Mouse (Mus musculus) limb, embryonic 12.5 days (tissue): ENCODE measurements around the gene Apol8. TPM values are rescaled to one million over a fixed set of nuclear protein-coding genes. Genes with fewer than 3 reads are reported as not detected.

Experiments used
- ATAC-seq: fragments of 200-750 bp; cut with Nextera tagmentation; 2 replicates; pipeline ENCODE4 v1.8.0; 2017; ENCODE audit warnings: low read depth, moderate TSS enrichment; ENCODE audit not compliant: insufficient number of reproducible peaks, insufficient read depth, low FRiP score, low TSS enrichment
- H3K27ac ChIP-seq: fragments of 300-500 bp; sonication (generic); 2 replicates; pipeline ENCODE4 v1.5.1; 2016; ENCODE audit warnings: mild to moderate bottlenecking, moderate library complexity
- H3K27me3 ChIP-seq: fragments of 300-500 bp; sonication (generic); 2 replicates; pipeline ENCODE4 v1.6.1; 2016; ENCODE audit warnings: mild to moderate bottlenecking, moderate library complexity
- H3K36me3 ChIP-seq: fragments of 300-500 bp; sonication (generic); 2 replicates; pipeline ENCODE4 v1.6.1; 2016; ENCODE audit warnings: mild to moderate bottlenecking, moderate library complexity
- H3K4me1 ChIP-seq: fragments of 300-500 bp; sonication (generic); replicated peaks from 2 replicates; pipeline ENCODE4 v1.6.1; 2016
- H3K4me2 ChIP-seq: fragments of 300-500 bp; sonication (generic); 2 replicates; pipeline ENCODE4 v1.6.1; 2016; ENCODE audit warnings: mild to moderate bottlenecking, moderate library complexity
- H3K4me3 ChIP-seq: fragments of 300-500 bp; sonication (generic); replicated peaks from 2 replicates; pipeline ENCODE4 v1.5.1; 2016; ENCODE audit warnings: mild to moderate bottlenecking
- H3K9ac ChIP-seq: fragments of 300-500 bp; sonication (generic); replicated peaks from 2 replicates; pipeline ENCODE4 v1.6.1; 2016; ENCODE audit warnings: mild to moderate bottlenecking, moderate library complexity
- H3K9me3 ChIP-seq: fragments of 300-500 bp; sonication (generic); 2 replicates; pipeline ENCODE4 v1.6.1; 2016; ENCODE audit warnings: mild to moderate bottlenecking, moderate library complexity
- WGBS: fragments of 180-500 bp; shearing (Covaris S2); methylation state at CpG from one replicate; pipeline ENCODE4 v1.1.7; 2016; 5-methylcytosine and 5-hydroxymethylcytosine counted together
- polyA plus RNA-seq: library from polyadenylated mRNA; unstranded; fragments of >200 nt; fragmentation: Nextera tagmentation; extraction: Ambion mirVana; gene quantifications from 2 replicates; pipeline ENCODE4 v1.2.1, GENCODE M21; 2016

Gene Apol8
- polyA plus RNA-seq, 1 experiment from 2014 or later, result 0.23 TPM

GRCm38 (mm10) chr15:77797609-77798411 lies 41.0 kb upstream of the Apol8 start:
- ATAC-seq, result no peak

GRCm38 (mm10) chr15:77796409-77797035 lies 39.7 kb upstream of the Apol8 start:
- Histone ChIP-seq H3K4me1 (peaks cover 42% of the 10 kb centered on the region), H3K9ac (no peak overlapping the region), H3K36me3 (peaks cover 61% of the 10 kb centered on the region), H3K27me3 (no peaks in the 10 kb centered on the region), H3K4me3 (no peak overlapping the region), H3K27ac (no peak overlapping the region), H3K9me3 (no peaks in the 10 kb centered on the region), H3K4me2 (no peak overlapping the region)
- 96% methylated on average over 26 of the region's 26 CpGs for WGBS
- ATAC-seq, result no peak

More at GRCm38 (mm10) chr15:77797609-77798411, 41.0 kb upstream of the Apol8 start:
- 78% methylated on average over 14 of the region's 14 CpGs for WGBS
- peak overlapping the region; percentile 40; the same call in 1 of the 2 replicates for H3K9ac ChIP-seq
- H3K27ac ChIP-seq, result peak overlapping the region; percentile 97
- H3K4me1 ChIP-seq, result peaks cover 42% of the 10 kb centered on the region
- no peaks in the 10 kb centered on the region for H3K9me3 ChIP-seq
- peaks cover 62% of the 10 kb centered on the region for H3K36me3 ChIP-seq
- peak overlapping the region; percentile 33; the same call in 1 of the 2 replicates for H3K4me2 ChIP-seq
- H3K4me3 ChIP-seq, result no peak overlapping the region
- no peaks in the 10 kb centered on the region for H3K27me3 ChIP-seq

- Histone ChIP-seq H3K4me2 (no peak overlapping the region), H3K4me3 (no peak overlapping the region), H3K27me3 (no peaks in the 10 kb centered on the region), H3K36me3 (peaks cover 70% of the 10 kb centered on the region), H3K9me3 (no peaks in the 10 kb centered on the region), H3K4me1 (peaks cover 31% of the 10 kb centered on the region), H3K9ac (no peak overlapping the region), H3K27ac (no peak overlapping the region)
- 91% methylated on average over 13 of the region's 13 CpGs for WGBS
- no peak for ATAC-seq
Observed at GRCm38 (mm10) chr15:77794908-77795356, 38.1 kb upstream of the Apol8 start.

GRCm38 (mm10) chr15:77794138-77794907 lies 37.5 kb upstream of the Apol8 start:
- Histone ChIP-seq H3K4me2 (no peak overlapping the region), H3K36me3 (peaks cover 76% of the 10 kb centered on the region), H3K4me1 (peaks cover 25% of the 10 kb centered on the region), H3K9me3 (no peaks in the 10 kb centered on the region), H3K4me3 (no peak overlapping the region), H3K9ac (no peak overlapping the region), H3K27me3 (no peaks in the 10 kb centered on the region), H3K27ac (no peak overlapping the region; the same call in 1 of the 2 replicates)
- WGBS, result 87% methylated on average over 13 of the region's 13 CpGs
- no peak for ATAC-seq

GRCm38 (mm10) chr15:77793554-77793953 lies 36.8 kb upstream of the Apol8 start:
- H3K4me2 ChIP-seq, result no peak overlapping the region
- no peak overlapping the region for H3K27ac ChIP-seq
- ATAC-seq, result no peak
- peaks cover 83% of the 10 kb centered on the region for H3K36me3 ChIP-seq
- H3K4me3 ChIP-seq, result no peak overlapping the region
- no peaks in the 10 kb centered on the region for H3K9me3 ChIP-seq
- H3K27me3 ChIP-seq, result no peaks in the 10 kb centered on the region
- WGBS, result 89% methylated on average over 7 of the region's 7 CpGs
- H3K4me1 ChIP-seq, result peaks cover 18% of the 10 kb centered on the region
- H3K9ac ChIP-seq, result no peak overlapping the region

GRCm38 (mm10) chr15:77793094-77793493 lies 36.3 kb upstream of the Apol8 start:
- Histone ChIP-seq H3K4me1 (peaks cover 13% of the 10 kb centered on the region), H3K9ac (no peak overlapping the region), H3K4me2 (no peak overlapping the region), H3K4me3 (no peak overlapping the region), H3K36me3 (peaks cover 88% of the 10 kb centered on the region), H3K27ac (no peak overlapping the region), H3K9me3 (no peaks in the 10 kb centered on the region), H3K27me3 (no peaks in the 10 kb centered on the region)
- no peak for ATAC-seq
- WGBS, result 96% methylated on average over 4 of the region's 4 CpGs

- 91% methylated on average over 9 of the region's 9 CpGs for WGBS
Observed at GRCm38 (mm10) chr15:77792056-77792455, 35.3 kb upstream of the Apol8 start.

GRCm38 (mm10) chr15:77790656-77791405 lies 34.0 kb upstream of the Apol8 start:
- Histone ChIP-seq H3K4me3 (no peak overlapping the region), H3K4me1 (0 out of 2 replicates have a peak, but pooled peaks cover 3% of the 10 kb centered on the region), H3K27ac (no peak overlapping the region), H3K4me2 (no peak overlapping the region), H3K9me3 (no peaks in the 10 kb centered on the region), H3K36me3 (peaks cover 95% of the 10 kb centered on the region), H3K27me3 (no peaks in the 10 kb centered on the region), H3K9ac (no peak overlapping the region)
- WGBS, result 88% methylated on average over 21 of the region's 21 CpGs
- ATAC-seq, result no peak

More at GRCm38 (mm10) chr15:77792056-77792455, 35.3 kb upstream of the Apol8 start:
- H3K4me2 ChIP-seq, result no peak overlapping the region
- H3K27ac ChIP-seq, result no peak overlapping the region
- H3K9ac ChIP-seq, result no peak overlapping the region
- H3K9me3 ChIP-seq, result no peaks in the 10 kb centered on the region
- H3K36me3 ChIP-seq, result peaks cover 95% of the 10 kb centered on the region
- 0 out of 2 replicates have a peak, but pooled peaks cover 3% of the 10 kb centered on the region for H3K4me1 ChIP-seq
- no peak for ATAC-seq
- no peak overlapping the region for H3K4me3 ChIP-seq
- no peaks in the 10 kb centered on the region for H3K27me3 ChIP-seq

GRCm38 (mm10) chr15:77789186-77789585 lies 32.4 kb upstream of the Apol8 start:
- Histone ChIP-seq H3K4me2 (no peak overlapping the region), H3K27ac (peak overlapping the region; percentile 25; the same call in 1 of the 2 replicates), H3K9ac (0 out of 2 replicates have a peak overlapping the region, but pooled peaks have one; percentile 12), H3K36me3 (peaks cover 96% of the 10 kb centered on the region), H3K27me3 (no peaks in the 10 kb centered on the region), H3K4me1 (0 out of 2 replicates have a peak, but pooled peaks cover under 1% of the 10 kb centered on the region), H3K9me3 (no peaks in the 10 kb centered on the region), H3K4me3 (no peak overlapping the region)
- WGBS, result 78% methylated on average over 3 of the region's 3 CpGs
- ATAC-seq, result no peak

GRCm38 (mm10) chr15:77788356-77788755 lies 31.6 kb upstream of the Apol8 start:
- peak overlapping the region; percentile 12 for H3K9ac ChIP-seq
- H3K4me2 ChIP-seq, result no peak overlapping the region
- 90% methylated on average over 6 of the region's 6 CpGs for WGBS
- no peak overlapping the region for H3K4me3 ChIP-seq
- H3K36me3 ChIP-seq, result peaks cover 97% of the 10 kb centered on the region
- no peak for ATAC-seq
- H3K4me1 ChIP-seq, result 0 out of 2 replicates have a peak, but pooled peaks cover 4% of the 10 kb centered on the region
- H3K27ac ChIP-seq, result no peak overlapping the region
- H3K9me3 ChIP-seq, result no peaks in the 10 kb centered on the region
- no peaks in the 10 kb centered on the region for H3K27me3 ChIP-seq
